Mouse (Mus musculus): ENCODE results near the gene 2310039H08Rik. TPM values are rescaled to one million over a fixed set of nuclear protein-coding genes. Genes with fewer than 3 reads are reported as not detected.

The 2310039H08Rik gene
- polyA plus RNA-seq, 1 experiment from 2014 or later, result 89.9 TPM

DNA sequence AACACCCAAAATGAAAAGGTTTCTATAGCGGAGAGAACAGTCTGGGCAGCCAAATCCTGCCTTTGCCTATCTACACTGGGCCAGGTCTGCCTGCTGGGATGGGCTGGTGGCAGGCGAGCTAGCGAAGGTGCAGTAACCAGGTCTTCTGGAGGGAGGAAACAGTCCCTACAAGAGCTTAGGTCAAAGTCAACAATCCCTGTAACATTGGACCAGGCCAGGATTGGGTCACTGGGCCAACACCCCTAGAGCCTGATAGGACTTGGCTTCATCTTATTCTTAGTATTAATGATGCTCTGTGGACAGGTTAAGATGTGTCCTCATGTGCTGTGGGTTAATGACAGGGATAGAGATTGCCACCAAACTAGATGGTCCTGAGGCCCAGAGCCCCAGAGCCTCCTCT, 38.4 kb upstream of the 2310039H08Rik start:
- H3K4me2 ChIP-seq (ENCODE audit: low read length), result no peak overlapping the region
- H3K36me3 ChIP-seq (ENCODE audit: control insufficient read depth, insufficient read depth, low read length), result peaks cover 17% of the 10 kb centered on the region
- peaks cover 7% of the 10 kb centered on the region; the same call in 1 of the 2 replicates for H3K27me3 ChIP-seq (replicated peaks; ENCODE audit: control insufficient read depth, insufficient read depth, low read length)
- no peaks in the 10 kb centered on the region for H3K9me3 ChIP-seq (ENCODE audit: control insufficient read depth, low read length)
- WGBS, result 92% methylated on average over 3 of the region's 3 CpGs
- no peaks in the 10 kb centered on the region for H3K4me1 ChIP-seq (replicated peaks; ENCODE audit: control insufficient read depth, insufficient read depth, low read length)
- no peak overlapping the region for H3K27ac ChIP-seq (ENCODE audit: low read depth)
- DNase-seq (ENCODE audit: low spot score) (no peak), ATAC-seq (replicated peaks; ENCODE audit: low FRiP score, low TSS enrichment, low read depth) (no peak)
- H3K9ac ChIP-seq (ENCODE audit: low read length), result no peak overlapping the region
- H3K4me3 ChIP-seq (ENCODE audit: low read depth, low read length), result no peak overlapping the region

DNA sequence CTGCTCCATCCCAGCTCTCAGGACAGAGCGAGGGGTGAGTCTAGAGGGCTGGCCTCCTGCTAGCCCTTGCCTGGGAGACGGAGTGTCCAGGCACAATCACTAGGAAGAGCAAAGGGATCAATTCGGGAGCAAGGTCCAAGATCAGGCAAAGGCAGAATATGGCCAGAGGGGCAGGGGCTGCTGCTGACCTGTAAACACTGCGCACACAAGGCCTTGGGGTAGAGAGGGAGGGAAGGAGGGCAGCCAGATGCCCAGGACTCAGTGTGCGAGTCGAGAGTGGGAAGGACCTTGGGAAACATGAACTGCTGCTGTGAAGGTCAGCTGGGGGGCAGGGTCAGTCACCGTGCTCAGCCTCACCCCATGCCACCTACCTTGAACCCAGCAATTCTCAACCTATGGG, 37.1 kb upstream of the 2310039H08Rik start:
- Histone ChIP-seq H3K4me1 (replicated peaks; ENCODE audit: control insufficient read depth, insufficient read depth, low read length) (no peaks in the 10 kb centered on the region), H3K4me3 (ENCODE audit: low read depth, low read length) (no peak overlapping the region), H3K9ac (ENCODE audit: low read length) (no peak overlapping the region), H3K4me2 (ENCODE audit: low read length) (no peak overlapping the region), H3K36me3 (ENCODE audit: control insufficient read depth, insufficient read depth, low read length) (peaks cover 17% of the 10 kb centered on the region), H3K27ac (ENCODE audit: low read depth) (no peak overlapping the region), H3K9me3 (ENCODE audit: control insufficient read depth, low read length) (no peaks in the 10 kb centered on the region), H3K27me3 (replicated peaks; ENCODE audit: control insufficient read depth, insufficient read depth, low read length) (no peaks in the 10 kb centered on the region)
- DNase-seq (ENCODE audit: low spot score) (no peak), ATAC-seq (replicated peaks; ENCODE audit: low FRiP score, low TSS enrichment, low read depth) (no peak)
- 88% methylated on average over 7 of the region's 7 CpGs for WGBS

GRCm38 (mm10) chr17:46736160-46736559, 36.3 kb upstream of the 2310039H08Rik start:
- DNase-seq (ENCODE audit: low spot score), result no peak
- 52% methylated on average over 9 of the region's 10 CpGs for WGBS

GRCm38 (mm10) chr17:46741305-46741704, 31.1 kb upstream of the 2310039H08Rik start:
- H3K27ac ChIP-seq (ENCODE audit: low read depth), result no peak overlapping the region
- H3K4me2 ChIP-seq (ENCODE audit: low read length), result no peak overlapping the region
- no peaks in the 10 kb centered on the region for H3K9me3 ChIP-seq (ENCODE audit: control insufficient read depth, low read length)
- H3K4me1 ChIP-seq (replicated peaks; ENCODE audit: control insufficient read depth, insufficient read depth, low read length), result no peaks in the 10 kb centered on the region
- H3K36me3 ChIP-seq (ENCODE audit: control insufficient read depth, insufficient read depth, low read length), result peaks cover 25% of the 10 kb centered on the region
- 86% methylated on average over 6 of the region's 6 CpGs for WGBS
- H3K27me3 ChIP-seq (replicated peaks; ENCODE audit: control insufficient read depth, insufficient read depth, low read length), result no peaks in the 10 kb centered on the region
- DNase-seq (ENCODE audit: low spot score) (no peak), ATAC-seq (replicated peaks; ENCODE audit: low FRiP score, low TSS enrichment, low read depth) (no peak)
- H3K4me3 ChIP-seq (ENCODE audit: low read depth, low read length), result no peak overlapping the region
- H3K9ac ChIP-seq (ENCODE audit: low read length), result no peak overlapping the region

More at GRCm38 (mm10) chr17:46736160-46736559, 36.3 kb upstream of the 2310039H08Rik start:
- ATAC-seq (replicated peaks; ENCODE audit: low FRiP score, low TSS enrichment, low read depth), result no peak
- Histone ChIP-seq H3K9ac (ENCODE audit: low read length) (no peak overlapping the region), H3K27ac (ENCODE audit: low read depth) (no peak overlapping the region), H3K27me3 (replicated peaks; ENCODE audit: control insufficient read depth, insufficient read depth, low read length) (no peaks in the 10 kb centered on the region), H3K4me3 (ENCODE audit: low read depth, low read length) (no peak overlapping the region), H3K4me1 (replicated peaks; ENCODE audit: control insufficient read depth, insufficient read depth, low read length) (no peaks in the 10 kb centered on the region), H3K4me2 (ENCODE audit: low read length) (no peak overlapping the region), H3K36me3 (ENCODE audit: control insufficient read depth, insufficient read depth, low read length) (peaks cover 17% of the 10 kb centered on the region), H3K9me3 (ENCODE audit: control insufficient read depth, low read length) (no peaks in the 10 kb centered on the region)

DNA sequence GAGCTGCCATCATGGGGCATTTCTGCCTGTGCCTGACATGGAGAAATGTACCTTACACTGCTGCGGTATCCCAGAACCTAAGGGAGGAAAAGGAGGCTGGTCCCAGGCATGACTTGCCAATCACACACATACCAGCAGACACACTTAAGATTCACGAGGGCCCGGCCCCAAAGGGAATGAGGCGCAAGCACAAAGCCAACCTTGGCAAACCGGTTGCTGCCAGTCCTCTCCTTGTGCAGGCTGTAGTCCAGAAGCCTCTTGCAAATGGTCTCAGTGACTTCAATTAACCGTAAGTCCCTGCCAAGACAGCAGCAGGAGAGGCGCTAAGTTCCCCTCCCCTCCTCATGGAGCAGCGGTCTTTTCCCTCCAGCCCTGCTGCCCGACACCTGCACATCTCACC, 29.4 kb upstream of the 2310039H08Rik start:
- Histone ChIP-seq H3K9ac (ENCODE audit: low read length) (no peak overlapping the region), H3K4me1 (replicated peaks; ENCODE audit: control insufficient read depth, insufficient read depth, low read length) (no peaks in the 10 kb centered on the region), H3K9me3 (ENCODE audit: control insufficient read depth, low read length) (no peaks in the 10 kb centered on the region), H3K27me3 (replicated peaks; ENCODE audit: control insufficient read depth, insufficient read depth, low read length) (no peaks in the 10 kb centered on the region), H3K27ac (ENCODE audit: low read depth) (no peak overlapping the region), H3K4me2 (ENCODE audit: low read length) (no peak overlapping the region), H3K36me3 (ENCODE audit: control insufficient read depth, insufficient read depth, low read length) (peaks cover 30% of the 10 kb centered on the region), H3K4me3 (ENCODE audit: low read depth, low read length) (no peak overlapping the region)
- no peak for DNase-seq (ENCODE audit: low spot score)
- no peak for ATAC-seq (replicated peaks; ENCODE audit: low FRiP score, low TSS enrichment, low read depth)
- WGBS, result 87% methylated on average over 9 of the region's 9 CpGs

- WGBS, result 90% methylated on average over 2 of the region's 2 CpGs
- DNase-seq (ENCODE audit: low spot score) (no peak), ATAC-seq (replicated peaks; ENCODE audit: low FRiP score, low TSS enrichment, low read depth) (no peak)
- H3K9ac ChIP-seq (ENCODE audit: low read length), result no peak overlapping the region
- no peaks in the 10 kb centered on the region for H3K27me3 ChIP-seq (replicated peaks; ENCODE audit: control insufficient read depth, insufficient read depth, low read length)
- no peak overlapping the region for H3K27ac ChIP-seq (ENCODE audit: low read depth)
- no peaks in the 10 kb centered on the region for H3K9me3 ChIP-seq (ENCODE audit: control insufficient read depth, low read length)
- H3K36me3 ChIP-seq (ENCODE audit: control insufficient read depth, insufficient read depth, low read length), result peaks cover 30% of the 10 kb centered on the region
- H3K4me2 ChIP-seq (ENCODE audit: low read length), result no peak overlapping the region
- no peak overlapping the region for H3K4me3 ChIP-seq (ENCODE audit: low read depth, low read length)
- 0 out of 2 replicates have a peak, but pooled peaks cover under 1% of the 10 kb centered on the region for H3K4me1 ChIP-seq (replicated peaks; ENCODE audit: control insufficient read depth, insufficient read depth, low read length)
Measured at GRCm38 (mm10) chr17:46745506-46745905, 26.9 kb upstream of the 2310039H08Rik start.

- Histone ChIP-seq H3K27me3 (replicated peaks; ENCODE audit: control insufficient read depth, insufficient read depth, low read length) (no peaks in the 10 kb centered on the region), H3K9ac (ENCODE audit: low read length) (no peak overlapping the region), H3K4me2 (ENCODE audit: low read length) (no peak overlapping the region), H3K4me1 (replicated peaks; ENCODE audit: control insufficient read depth, insufficient read depth, low read length) (peaks cover 9% of the 10 kb centered on the region), H3K4me3 (ENCODE audit: low read depth, low read length) (no peak overlapping the region), H3K9me3 (ENCODE audit: control insufficient read depth, low read length) (no peaks in the 10 kb centered on the region), H3K27ac (ENCODE audit: low read depth) (no peak overlapping the region), H3K36me3 (ENCODE audit: control insufficient read depth, insufficient read depth, low read length) (peaks cover 30% of the 10 kb centered on the region)
- 85% methylated on average over 8 of the region's 8 CpGs for WGBS
- ATAC-seq (replicated peaks; ENCODE audit: low FRiP score, low TSS enrichment, low read depth), result no peak
- no peak for DNase-seq (ENCODE audit: low spot score)
Measured at GRCm38 (mm10) chr17:46747234-46747633, 25.2 kb upstream of the 2310039H08Rik start.

DNA sequence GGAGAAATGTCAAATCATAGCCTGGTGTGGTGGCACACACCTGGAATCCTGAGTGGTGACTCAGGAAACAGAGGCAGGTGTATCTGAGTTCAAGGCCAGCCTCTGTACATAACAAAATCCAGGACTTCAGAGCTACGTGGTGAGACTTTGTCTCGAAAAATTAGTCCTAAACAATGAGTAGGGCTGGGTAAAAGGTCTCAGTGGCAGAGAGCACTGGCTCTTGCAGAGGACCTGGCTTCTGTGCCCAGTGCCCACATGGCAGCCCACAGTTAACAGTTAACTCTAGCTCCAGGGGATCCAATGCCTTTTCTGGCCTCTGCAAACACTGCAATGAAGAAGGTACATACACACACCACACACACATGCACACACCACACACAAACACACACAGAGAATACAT, 24.6 kb upstream of the 2310039H08Rik start:
- Histone ChIP-seq H3K36me3 (ENCODE audit: control insufficient read depth, insufficient read depth, low read length) (peaks cover 26% of the 10 kb centered on the region), H3K4me2 (ENCODE audit: low read length) (no peak overlapping the region), H3K9me3 (ENCODE audit: control insufficient read depth, low read length) (no peaks in the 10 kb centered on the region), H3K4me3 (ENCODE audit: low read depth, low read length) (no peak overlapping the region), H3K27me3 (replicated peaks; ENCODE audit: control insufficient read depth, insufficient read depth, low read length) (no peaks in the 10 kb centered on the region), H3K9ac (ENCODE audit: low read length) (no peak overlapping the region), H3K4me1 (replicated peaks; ENCODE audit: control insufficient read depth, insufficient read depth, low read length) (peaks cover 9% of the 10 kb centered on the region), H3K27ac (ENCODE audit: low read depth) (no peak overlapping the region)
- no peak for DNase-seq (ENCODE audit: low spot score)
- 88% methylated on average over 2 of the region's 2 CpGs for WGBS
- ATAC-seq (replicated peaks; ENCODE audit: low FRiP score, low TSS enrichment, low read depth), result no peak

DNA sequence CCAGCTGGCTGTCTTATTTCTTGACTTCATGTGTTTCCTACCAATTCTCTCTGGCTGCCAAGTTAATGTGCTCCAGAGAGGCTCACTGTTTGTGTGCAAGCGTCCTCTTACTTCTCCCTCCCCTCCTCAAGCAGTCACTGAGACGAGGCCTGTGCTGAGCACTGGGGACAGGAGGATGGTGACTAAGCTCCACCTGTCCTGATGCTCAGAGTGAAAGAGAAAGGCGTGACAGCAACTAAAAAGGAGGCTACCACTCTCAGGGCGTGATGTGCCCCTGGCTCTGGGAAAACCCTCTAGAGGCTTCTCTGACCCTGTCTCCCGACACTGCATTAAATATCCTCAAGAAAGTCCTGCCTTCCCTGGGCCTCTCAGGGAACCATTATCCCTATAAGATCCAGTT, 23.2 kb upstream of the 2310039H08Rik start:
- H3K4me3 ChIP-seq (ENCODE audit: low read depth, low read length), result no peak overlapping the region
- peaks cover 9% of the 10 kb centered on the region for H3K4me1 ChIP-seq (replicated peaks; ENCODE audit: control insufficient read depth, insufficient read depth, low read length)
- no peak overlapping the region for H3K4me2 ChIP-seq (ENCODE audit: low read length)
- ATAC-seq (replicated peaks; ENCODE audit: low FRiP score, low TSS enrichment, low read depth) (no peak), DNase-seq (ENCODE audit: low spot score) (no peak)
- no peak overlapping the region for H3K9ac ChIP-seq (ENCODE audit: low read length)
- H3K9me3 ChIP-seq (ENCODE audit: control insufficient read depth, low read length), result no peaks in the 10 kb centered on the region
- peaks cover 18% of the 10 kb centered on the region; the same call in 1 of the 2 replicates for H3K36me3 ChIP-seq (ENCODE audit: control insufficient read depth, insufficient read depth, low read length)
- 89% methylated on average over 5 of the region's 5 CpGs for WGBS
- no peaks in the 10 kb centered on the region for H3K27me3 ChIP-seq (replicated peaks; ENCODE audit: control insufficient read depth, insufficient read depth, low read length)
- no peak overlapping the region for H3K27ac ChIP-seq (ENCODE audit: low read depth)
